Mouse (Mus musculus) layer of hippocampus, adult 9-11 months (tissue): Measurements from ENCODE around the gene Mlec.
"Not testable (repeated sequence)": the region's sequence is repeated elsewhere in the genome, so short reads cannot be mapped to it uniquely, and the experiment has no call there.

Experiments used
- DNase-seq: peaks from one replicate; pipeline ENCODE4 v3.0.0; 2022

Gene Mlec

DNA sequence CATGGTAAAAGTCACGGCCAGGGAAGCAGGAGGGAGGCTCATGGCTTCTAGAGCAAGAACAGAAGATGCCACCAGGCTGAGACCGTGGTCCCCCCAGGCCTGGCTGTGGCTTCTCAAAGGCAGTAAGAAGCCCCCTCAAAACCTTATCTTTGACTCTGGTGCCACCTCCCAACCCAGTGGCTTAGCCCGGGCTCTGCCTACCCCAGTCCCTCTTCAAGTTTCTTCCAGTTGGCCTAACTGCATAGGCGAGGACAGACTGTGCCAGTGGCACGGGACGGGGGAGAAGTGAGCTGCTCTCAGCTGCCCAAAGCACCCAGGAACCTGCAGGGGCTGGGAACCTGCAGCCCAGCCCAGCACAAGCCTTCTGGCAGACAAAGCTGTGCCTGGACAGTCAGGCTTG lies 33.3 kb downstream of the Mlec start:
- no peak for DNase-seq

DNA sequence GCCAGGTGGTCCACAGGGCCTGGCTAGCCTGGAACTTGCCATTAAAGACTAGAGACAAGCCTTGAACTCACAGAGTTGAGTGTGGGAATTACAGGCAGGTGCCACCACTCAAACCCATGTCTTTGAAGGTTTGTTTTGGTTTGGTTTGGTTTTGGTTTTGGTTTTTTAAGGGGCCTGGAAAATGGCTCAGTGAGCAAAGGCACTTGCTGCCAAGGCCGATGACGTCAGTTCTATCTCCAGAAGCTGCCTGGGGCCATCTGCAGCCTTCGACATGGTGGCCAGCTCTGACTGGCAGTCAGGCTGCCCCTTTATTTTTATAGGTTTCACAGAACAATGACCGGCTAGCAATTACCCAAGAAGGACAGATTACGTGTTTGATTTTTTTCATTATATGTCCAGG lies 37.0 kb downstream of the Mlec start:
- no peak for DNase-seq

DNA sequence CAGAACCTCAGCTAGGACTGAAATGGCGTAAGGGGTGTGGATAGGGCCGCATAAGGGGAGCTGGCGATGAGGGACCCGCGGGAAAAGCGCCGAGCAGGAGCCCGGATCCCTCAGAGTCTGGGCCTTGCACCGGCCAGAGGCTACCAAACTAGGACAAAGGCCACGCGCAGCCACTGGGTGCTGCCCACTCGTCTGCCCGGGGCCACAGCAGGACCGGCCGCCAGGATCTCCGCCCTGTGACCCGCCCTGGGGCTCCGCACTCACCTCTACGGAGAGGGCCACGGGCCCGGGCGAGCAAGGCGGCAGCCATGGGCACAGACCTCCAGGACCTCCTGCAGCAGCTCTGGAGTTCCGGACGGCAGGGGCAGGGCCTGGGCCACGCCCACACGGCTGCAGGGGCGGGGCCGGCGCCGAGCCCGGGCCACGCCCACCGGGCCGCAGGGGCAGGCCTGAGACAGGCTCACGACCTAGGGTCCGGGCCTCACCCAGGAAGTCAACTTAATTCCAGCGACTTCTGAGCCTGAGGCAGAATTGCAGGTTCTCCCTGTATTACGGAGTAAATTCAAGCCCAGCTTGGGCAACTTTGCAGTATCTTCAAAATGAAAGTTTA lies 38.9 kb downstream of the Mlec start, which contains the start of gene Acads:
TSS of gene Acads (minus strand) at position 386 of the 610 bp plus-strand sequence.
- peak; percentile 79 for DNase-seq

DNA sequence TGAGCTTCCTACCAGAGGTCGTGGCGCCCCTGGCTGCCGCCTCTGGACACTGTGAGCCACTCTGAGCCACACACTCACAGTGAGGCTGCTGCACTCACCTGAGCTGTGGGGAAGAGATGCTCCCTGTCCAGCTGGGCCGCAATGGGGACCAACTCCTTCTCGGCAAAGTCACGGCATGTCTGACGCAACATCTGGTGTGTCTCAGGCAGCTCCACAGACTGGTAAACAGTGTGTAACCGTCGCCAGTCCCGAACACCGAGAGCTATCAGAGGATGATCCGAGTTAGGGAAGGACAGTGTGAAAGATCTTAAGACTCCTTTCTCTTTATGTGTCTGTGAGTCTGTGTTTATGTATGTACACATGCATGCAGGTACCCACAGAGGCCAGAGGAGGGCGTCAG lies 40.5 kb downstream of the Mlec start:
- no peak for DNase-seq

DNA sequence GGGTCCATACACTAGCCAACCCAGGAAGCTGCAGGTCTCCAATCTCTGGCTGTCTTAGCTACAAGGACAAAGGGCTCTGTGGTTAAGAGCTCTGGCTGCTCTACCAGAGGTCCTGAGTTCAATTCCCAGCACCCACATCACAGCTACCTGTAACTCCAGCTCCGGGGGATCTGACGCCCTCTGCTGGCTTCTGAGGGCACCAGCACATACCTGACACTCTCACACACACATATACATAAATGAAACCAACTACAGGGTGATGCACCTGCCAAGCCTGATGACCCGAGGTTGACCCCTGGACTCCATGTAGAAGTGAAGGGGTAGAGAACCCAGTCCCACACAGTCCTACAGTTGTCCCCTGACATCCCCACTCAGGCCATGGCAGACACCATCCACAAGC lies 41.6 kb downstream of the Mlec start:
- no peak for DNase-seq

DNA sequence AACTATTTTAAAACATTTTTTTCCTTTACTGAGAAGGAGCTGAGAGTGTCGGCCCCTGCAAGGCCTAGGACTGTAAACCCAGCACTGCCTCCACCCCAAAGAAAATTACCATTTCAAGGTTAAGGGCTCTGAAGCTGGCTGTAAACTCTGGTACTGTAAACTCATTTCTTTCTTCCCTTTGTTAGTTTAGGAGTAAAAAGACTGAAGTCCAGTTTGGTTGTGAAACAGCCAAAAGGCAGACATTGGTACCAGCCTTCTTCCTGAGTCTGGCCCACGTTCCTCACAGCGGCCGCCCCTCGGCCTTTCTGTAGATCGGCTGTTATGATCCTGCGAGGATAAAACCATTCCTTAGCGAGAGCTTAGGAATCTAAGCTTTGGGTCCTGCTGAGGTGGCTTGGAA lies 43.5 kb downstream of the Mlec start:
- no peak for DNase-seq

DNA sequence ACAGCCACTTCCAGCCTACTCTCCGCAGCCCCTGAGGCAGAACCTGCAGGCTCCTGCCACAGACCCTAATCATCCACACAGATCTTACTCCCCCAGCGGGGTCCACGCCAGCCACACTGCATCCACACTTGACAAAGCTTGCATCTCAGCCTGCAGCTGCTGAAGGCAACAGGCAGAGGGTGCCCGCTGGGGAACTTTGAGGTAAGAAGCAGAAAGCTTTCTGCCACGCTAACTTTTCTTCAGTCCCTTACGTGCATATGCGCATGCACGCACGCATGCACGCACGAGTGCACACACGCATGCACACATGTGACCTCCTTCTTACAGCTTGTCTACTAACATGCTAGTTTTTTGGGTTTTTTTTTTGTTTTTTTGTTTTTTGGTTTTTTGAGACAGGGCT lies 44.7 kb downstream of the Mlec start:
- DNase-seq: no peak

DNA sequence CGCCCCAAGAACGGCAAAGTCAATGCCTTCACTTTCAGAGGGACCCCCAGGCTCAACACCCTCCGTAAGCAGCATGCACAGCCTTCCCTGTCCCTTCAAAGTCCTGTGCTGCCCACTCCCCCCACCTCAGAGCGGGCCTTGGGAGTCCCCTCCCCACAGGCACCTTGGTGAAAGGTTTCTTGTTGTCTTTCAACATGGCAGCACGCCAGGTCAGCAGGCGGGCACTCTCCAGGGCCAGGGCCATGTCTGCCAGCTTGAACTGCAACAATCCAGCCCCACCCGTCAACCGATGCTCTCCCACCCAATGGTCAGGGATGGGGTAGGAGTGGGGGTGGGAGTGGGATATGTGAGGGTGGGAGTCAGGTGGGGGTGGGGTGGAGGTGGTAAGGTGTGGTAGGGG lies 46.8 kb downstream of the Mlec start:
- no peak for DNase-seq

DNA sequence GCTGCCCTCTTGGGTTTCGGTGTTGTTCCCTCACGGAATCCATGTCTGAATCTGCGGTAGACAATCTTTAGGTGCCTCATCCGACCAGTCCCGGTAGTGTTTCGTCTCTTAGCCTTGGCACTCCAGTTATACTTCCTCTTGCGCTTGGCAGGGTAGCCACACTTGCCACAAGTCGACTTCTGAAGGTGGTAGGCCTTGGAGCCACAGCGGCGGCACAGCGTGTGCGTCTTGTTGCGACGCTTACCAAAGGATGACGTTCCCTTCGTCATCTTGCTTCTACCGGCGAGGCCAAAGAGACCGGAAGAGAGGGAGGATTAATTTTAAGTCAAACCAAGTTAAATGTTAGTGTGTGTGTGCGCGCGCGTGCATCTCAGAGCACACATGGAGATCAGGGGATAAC lies 54.7 kb downstream of the Mlec start:
- not testable (repeated sequence) for DNase-seq

DNA sequence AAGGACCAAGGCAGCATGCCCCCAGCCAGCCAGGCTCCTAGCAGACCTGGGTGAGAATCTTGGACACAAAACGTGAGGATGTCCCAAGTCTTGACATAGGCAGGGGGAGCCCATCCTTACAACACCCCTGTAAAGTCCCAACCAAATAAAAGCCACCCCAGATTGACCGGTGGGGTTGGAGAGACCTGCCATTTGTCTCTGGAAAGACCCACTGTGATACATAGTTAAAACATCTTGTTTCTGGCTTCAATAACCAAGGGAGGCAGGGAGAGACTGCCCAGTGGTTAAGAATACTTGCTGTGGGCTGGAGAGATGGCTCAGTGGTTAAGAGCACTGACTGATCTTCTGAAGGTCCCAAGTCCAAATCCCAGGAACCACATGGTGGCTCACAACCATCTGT lies 55.7 kb downstream of the Mlec start:
- DNase-seq: no peak

DNA sequence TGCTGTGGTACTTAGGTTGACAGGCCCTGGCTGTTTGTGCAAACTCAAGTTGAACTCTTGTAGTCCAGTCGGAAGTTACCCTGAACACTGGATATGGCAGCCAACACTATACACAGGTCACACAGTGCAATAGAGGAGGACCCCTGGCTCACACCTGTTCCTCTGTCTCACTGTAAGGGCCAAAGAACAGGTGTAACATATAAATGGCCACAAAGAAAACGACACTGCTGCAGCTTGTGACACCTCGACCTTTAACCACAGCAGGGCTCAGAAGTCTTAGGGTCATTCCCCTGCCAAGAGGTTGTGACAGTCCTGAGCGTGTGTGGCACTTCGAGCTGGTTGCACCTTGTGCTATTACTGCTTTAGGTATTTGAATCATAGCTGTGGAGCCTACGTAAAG lies 57.5 kb downstream of the Mlec start:
- no peak for DNase-seq

DNA sequence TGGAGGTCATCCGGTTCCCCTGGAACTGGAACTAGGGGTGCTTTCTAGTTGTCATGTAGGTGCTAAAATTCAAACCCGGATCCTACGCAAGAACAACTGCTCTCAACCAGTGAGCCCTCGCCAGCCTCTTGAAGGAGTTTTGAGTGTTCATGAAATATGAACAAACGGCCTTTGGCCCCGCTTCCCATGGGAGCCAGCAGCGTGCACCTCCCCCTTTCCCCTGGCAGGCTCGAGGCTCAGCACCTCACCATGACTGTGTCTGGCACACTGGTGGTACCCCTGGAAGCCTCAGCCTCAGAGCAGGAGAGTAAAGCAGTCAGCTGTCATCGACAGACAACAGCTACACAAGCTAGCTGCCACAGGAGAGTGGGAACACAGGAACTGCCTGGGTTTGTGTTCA lies 58.0 kb downstream of the Mlec start:
- DNase-seq: no peak

DNA sequence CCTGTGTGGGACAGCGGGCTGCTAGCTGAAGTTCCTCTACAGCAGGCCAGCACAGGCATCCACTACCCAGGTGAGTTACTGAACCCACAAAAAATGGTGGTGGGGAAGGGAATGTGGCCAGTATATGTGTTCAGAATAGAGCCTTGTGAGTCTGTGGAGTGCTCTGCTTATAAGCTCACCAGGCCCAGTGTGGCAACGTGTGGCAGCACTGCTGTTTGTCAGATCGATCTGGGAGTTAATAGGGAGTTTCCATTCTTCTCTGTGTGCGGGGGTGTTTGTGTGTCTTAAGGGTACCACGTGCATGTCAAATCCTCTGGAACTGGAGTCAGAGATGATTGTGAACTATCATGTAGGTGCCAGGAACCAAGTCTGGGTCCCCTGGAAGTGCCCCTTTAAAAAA lies 58.4 kb downstream of the Mlec start:
- no peak for DNase-seq

DNA sequence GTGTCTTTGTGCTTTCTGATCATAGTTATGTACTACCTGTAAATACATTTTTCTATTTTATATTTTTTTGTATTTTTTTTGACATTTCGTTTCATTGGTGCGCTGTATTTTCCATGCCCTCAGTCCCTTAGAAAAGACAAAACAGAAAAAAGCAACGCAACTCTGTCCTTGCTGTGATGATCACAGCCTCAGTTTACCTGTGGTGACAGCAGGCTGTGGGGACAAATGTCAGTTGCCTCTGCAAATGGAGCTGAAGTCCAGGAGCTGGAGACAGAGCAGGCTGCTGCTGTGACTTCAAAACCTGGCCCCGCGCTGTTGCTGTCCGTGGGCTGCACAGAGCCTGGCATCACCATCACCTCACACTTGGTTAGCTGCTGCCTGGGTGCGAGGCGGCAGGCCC lies 59.8 kb downstream of the Mlec start, which contains the start of gene Gm10401:
TSS of gene Gm10401 (minus strand) at position 101 of the 400 bp plus-strand sequence.
- no peak for DNase-seq
